Mouse (Mus musculus): ENCODE results near the gene Gpr160. TPM values are rescaled to one million over a fixed set of nuclear protein-coding genes. Genes with fewer than 3 reads are reported as not detected.

The Gpr160 gene
- total and polyA plus RNA-seq, 3 experiments: 0.17 TPM; not detected in 2

- 0 out of 4 replicates have a peak, but pooled peaks cover 0 to 3% of the 10 kb centered on the region in 2 experiments for H3K4me1 ChIP-seq (ENCODE audit: control insufficient read depth in 1 of 2, insufficient read depth in 2 of 2, low read length in 2 of 2)
- no peak for TF ChIP-seq NRF1 (IDR thresholded peaks at IDR 0.05; ENCODE audit: insufficient read depth, low read depth, low read length, poor library complexity, severe bottlenecking)
- no peak for TF ChIP-seq NELFE (IDR thresholded peaks at IDR 0.05; ENCODE audit: low read depth, low read length)
- no peak for TF ChIP-seq MYC (IDR thresholded peaks at IDR 0.05; ENCODE audit: low read depth, low read length)
- no peak for TF ChIP-seq ZNF384 (IDR thresholded peaks at IDR 0.05; ENCODE audit: low read depth, low read length)
- no peak for TF ChIP-seq JUND (IDR thresholded peaks at IDR 0.05; ENCODE audit: low read depth, low read length)
- no peak for TF ChIP-seq TAL1 (IDR thresholded peaks at IDR 0.05; ENCODE audit: low read length)
- TF ChIP-seq E2F4 (IDR thresholded peaks at IDR 0.05; ENCODE audit: borderline replicate concordance, low read depth, low read length): no peak
- no peak for TF ChIP-seq ELF1 (IDR thresholded peaks at IDR 0.05; ENCODE audit: low read depth, low read length)
- no peak for TF ChIP-seq CHD1 (IDR thresholded peaks at IDR 0.05; ENCODE audit: low read depth, low read length)
- no peak for TF ChIP-seq MAZ (IDR thresholded peaks at IDR 0.05; ENCODE audit: low read depth, low read length)
- TF ChIP-seq KAT2A (conservative IDR thresholded peaks at IDR 0.05; ENCODE audit: low read depth, low read length): no peak
- TF ChIP-seq MYB (IDR thresholded peaks at IDR 0.05; ENCODE audit: low read depth, low read length): no peak
- no peak for TF ChIP-seq ZMIZ1 (IDR thresholded peaks at IDR 0.05; ENCODE audit: low read depth, low read length)
- no peak for TF ChIP-seq USF2 (IDR thresholded peaks at IDR 0.05; ENCODE audit: borderline replicate concordance in 1 of 2, insufficient read depth in 1 of 2, low read depth in 1 of 2, low read length in 2 of 2)
- TF ChIP-seq USF1 (IDR thresholded peaks at IDR 0.05; ENCODE audit: low read depth, low read length): no peak
- TF ChIP-seq BHLHE40 (IDR thresholded peaks at IDR 0.05; ENCODE audit: borderline replicate concordance, low read depth, low read length): no peak
- no peak overlapping the region for H3K27ac ChIP-seq (ENCODE audit: control insufficient read depth, low read depth, low read length)
- DNase-seq (ENCODE audit: low read depth, low spot score): no peak
- no peaks in the 10 kb centered on the region for H3K79me2 ChIP-seq (ENCODE audit: control insufficient read depth, insufficient read depth, low read length, poor library complexity)
- H3K9ac ChIP-seq (ENCODE audit: control insufficient read depth, low read depth, low read length, poor library complexity, severe bottlenecking): no peak overlapping the region
- H3K9me3 ChIP-seq (replicated peaks; ENCODE audit: insufficient read depth, low read length): no peaks in the 10 kb centered on the region
- no peaks in the 10 kb centered on the region for H3K36me3 ChIP-seq (ENCODE audit: control insufficient read depth in 1 of 2, insufficient read depth in 2 of 2, low read length in 2 of 2)
- H3K27me3 ChIP-seq (ENCODE audit: control insufficient read depth in 1 of 2, insufficient read depth in 2 of 2, low read length in 2 of 2): no peaks in the 10 kb centered on the region
- no peak overlapping the region for H3K4me3 ChIP-seq (ENCODE audit: control insufficient read depth in 1 of 2, insufficient read depth in 1 of 2, low read depth in 2 of 2, low read length in 2 of 2)
Observed at GRCm38 (mm10) chr3:30889014-30889413, 33.3 kb downstream of the Gpr160 start.

GRCm38 (mm10) chr3:30896721-30897120 is 41.0 kb downstream of the Gpr160 start:
- no peaks in the 10 kb centered on the region for H3K79me2 ChIP-seq (ENCODE audit: control insufficient read depth, insufficient read depth, low read length, poor library complexity)
- no peak overlapping the region for H3K9ac ChIP-seq (ENCODE audit: control insufficient read depth, low read depth, low read length, poor library complexity, severe bottlenecking)
- H3K27ac ChIP-seq (ENCODE audit: control insufficient read depth, low read depth, low read length): no peak overlapping the region
- TF ChIP-seq ZNF384 (IDR thresholded peaks at IDR 0.05; ENCODE audit: low read depth, low read length) (no peak), RAD21 (IDR thresholded peaks at IDR 0.05; ENCODE audit: low read depth, low read length) (no peak), MAFK (IDR thresholded peaks at IDR 0.05; ENCODE audit: borderline replicate concordance, low read depth, low read length) (no peak), POLR2AphosphoS5 (IDR thresholded peaks at IDR 0.05; ENCODE audit: borderline replicate concordance, low read depth, low read length) (no peak)
- no peaks in the 10 kb centered on the region for H3K9me3 ChIP-seq (replicated peaks; ENCODE audit: insufficient read depth, low read length)
- 0 out of 4 replicates have a peak, but pooled peaks cover 0 to 3% of the 10 kb centered on the region in 2 experiments for H3K4me1 ChIP-seq (ENCODE audit: control insufficient read depth in 1 of 2, insufficient read depth in 2 of 2, low read length in 2 of 2)
- no peak for DNase-seq (ENCODE audit: low read depth, low spot score)
- peaks cover 0 to 2% of the 10 kb centered on the region in 2 experiments; a peak in 2 of 4 replicates for H3K36me3 ChIP-seq (ENCODE audit: control insufficient read depth in 1 of 2, insufficient read depth in 2 of 2, low read length in 2 of 2)
- H3K27me3 ChIP-seq (ENCODE audit: control insufficient read depth in 1 of 2, insufficient read depth in 2 of 2, low read length in 2 of 2): no peaks in the 10 kb centered on the region
- H3K4me3 ChIP-seq (ENCODE audit: control insufficient read depth in 1 of 2, insufficient read depth in 1 of 2, low read depth in 2 of 2, low read length in 2 of 2): no peak overlapping the region
